Mouse (Mus musculus) intestine, embryonic 16.5 days (tissue): Measurements from ENCODE around the gene Prr5l. TPM values are rescaled to one million over a fixed set of nuclear protein-coding genes. Genes with fewer than 3 reads are reported as not detected.
A peak's percentile ranks its signal among the peaks of the same experiment; 100 is the strongest.

Experiments
- ATAC-seq: fragments of 200-750 bp; cut with Nextera tagmentation; 2 replicates; pipeline ENCODE4 v1.8.0; 2017; ENCODE audit warnings: moderate TSS enrichment, moderate library complexity
- H3K27ac ChIP-seq: fragments of 300-500 bp; sonication (generic); 2 replicates; pipeline ENCODE4 v1.5.1; 2014; ENCODE audit warnings: mild to moderate bottlenecking, low read length
- H3K27me3 ChIP-seq: fragments of 300-500 bp; sonication (generic); replicated peaks from 2 replicates; pipeline ENCODE4 v1.6.1; 2014; ENCODE audit warnings: low read length, control low read depth, mixed read lengths; ENCODE audit not compliant: control insufficient read depth, insufficient read depth
- H3K36me3 ChIP-seq: fragments of 300-500 bp; sonication (generic); 2 replicates; pipeline ENCODE4 v1.6.1; 2014; ENCODE audit warnings: low read length, control low read depth; ENCODE audit not compliant: control insufficient read depth, insufficient read depth
- H3K4me1 ChIP-seq: fragments of 300-500 bp; sonication (generic); 2 replicates; pipeline ENCODE4 v1.6.1; 2014; ENCODE audit warnings: low read length, control low read depth, mixed read lengths; ENCODE audit not compliant: control insufficient read depth, insufficient read depth
- H3K4me2 ChIP-seq: fragments of 300-500 bp; sonication (generic); 2 replicates; pipeline ENCODE4 v1.6.1; 2014; ENCODE audit warnings: low read depth, low read length, control low read depth
- H3K4me3 ChIP-seq: fragments of 300-500 bp; sonication (generic); 2 replicates; pipeline ENCODE4 v1.5.1; 2014; ENCODE audit warnings: mild to moderate bottlenecking, low read length
- H3K9ac ChIP-seq: fragments of 300-500 bp; sonication (generic); 2 replicates; pipeline ENCODE4 v1.6.1; 2014; ENCODE audit warnings: low read depth, low read length
- H3K9me3 ChIP-seq: fragments of 300-500 bp; sonication (generic); 2 replicates; pipeline ENCODE4 v1.6.1; 2016; ENCODE audit warnings: low read length, control low read depth; ENCODE audit not compliant: control insufficient read depth
- whole genome bisulfite sequencing: fragments of 180-500 bp; shearing (Covaris S2); extraction: QIAGEN DNeasy Blood & Tissue Kit; methylation state at CpG from one replicate; pipeline ENCODE4 v1.1.7; 2014; 5-methylcytosine and 5-hydroxymethylcytosine counted together
- polyA plus RNA-seq: library from polyadenylated mRNA; unstranded; fragments of >200 nt; fragmentation: Nextera tagmentation; extraction: Ambion mirVana; gene quantifications from 2 replicates; pipeline ENCODE4 v1.2.1, GENCODE M21; 2015

Prr5l gene
- polyA plus RNA-seq, 1 experiment from 2014 or later: 23.9 TPM

DNA sequence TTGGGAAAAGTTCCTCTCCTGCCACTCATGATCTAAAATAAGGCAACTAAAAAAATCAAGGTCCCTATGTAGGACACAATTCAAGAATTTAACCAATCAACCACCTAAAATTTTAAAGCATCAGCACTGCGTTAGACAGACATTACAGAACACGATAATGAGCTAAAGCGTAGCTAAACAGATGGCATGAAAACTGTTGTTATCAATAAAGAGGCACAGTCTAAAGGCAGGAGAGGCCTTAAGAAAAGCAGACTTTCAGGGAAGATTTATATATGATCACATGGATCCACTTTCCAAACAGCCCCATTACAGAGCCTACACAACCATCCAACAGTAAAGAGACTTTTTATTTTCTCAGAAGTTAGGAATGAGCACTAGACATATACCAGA is 217.1 kb downstream of the Prr5l start:
- no peaks in the 10 kb centered on the region for H3K36me3 ChIP-seq
- H3K9ac ChIP-seq: no peak overlapping the region
- no peaks in the 10 kb centered on the region for H3K27me3 ChIP-seq
- no peak overlapping the region for H3K4me2 ChIP-seq
- ATAC-seq: no peak
- no peak overlapping the region for H3K27ac ChIP-seq
- no peaks in the 10 kb centered on the region for H3K9me3 ChIP-seq
- WGBS: 81% methylated on average over 3 of the region's 3 CpGs
- peaks cover 3% of the 10 kb centered on the region; the same call in 1 of the 2 replicates for H3K4me1 ChIP-seq
- no peak overlapping the region for H3K4me3 ChIP-seq

DNA sequence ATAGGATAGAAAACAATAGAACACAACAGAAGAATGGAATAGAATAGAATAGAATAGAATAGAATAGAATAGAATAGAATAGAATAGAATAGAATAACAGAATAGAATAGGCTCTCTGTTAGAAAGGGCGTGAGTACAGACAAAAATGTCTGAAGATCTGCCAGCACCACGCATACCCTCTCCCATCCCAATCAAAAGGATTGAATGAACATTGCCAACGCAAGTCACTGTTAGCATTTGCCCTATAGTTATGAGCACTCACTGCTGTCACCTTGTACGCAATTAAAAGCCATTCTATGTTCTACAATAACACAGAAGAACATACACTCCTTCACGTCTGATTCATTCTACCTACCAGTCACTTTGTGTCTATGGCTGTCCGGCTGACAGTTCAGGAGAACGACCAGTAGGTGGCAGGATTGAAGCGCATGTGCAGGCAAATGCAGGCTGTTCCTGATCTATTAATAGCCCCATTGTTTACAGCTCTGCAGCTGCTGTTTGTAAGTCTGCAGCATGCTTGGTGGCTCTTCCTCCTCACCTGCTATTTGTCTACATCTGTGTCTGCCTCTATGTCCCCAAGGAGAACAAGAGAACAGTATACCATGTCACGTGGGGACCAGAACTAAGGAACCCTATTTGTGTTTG is 217.6 kb downstream of the Prr5l start:
- WGBS: 26% methylated on average over 9 of the region's 9 CpGs
- Histone ChIP-seq H3K27me3 (no peaks in the 10 kb centered on the region), H3K4me2 (no peak overlapping the region), H3K27ac (no peak overlapping the region), H3K4me3 (no peak overlapping the region), H3K9me3 (no peaks in the 10 kb centered on the region), H3K36me3 (no peaks in the 10 kb centered on the region), H3K9ac (no peak overlapping the region), H3K4me1 (peaks cover 3% of the 10 kb centered on the region; the same call in 1 of the 2 replicates)
- ATAC-seq: peak; percentile 68

Other genes with a start within 250 kb of the Prr5l start
- gene Rag1, start 233.5 kb downstream of the Prr5l start, polyA plus RNA-seq: 0.01 and 0.04 TPM in 2 replicates
- gene B230118H07Rik, start 233.5 kb downstream of the Prr5l start, polyA plus RNA-seq: 46.4 and 49.2 TPM in 2 replicates
- gene Traf6, start 204.6 kb downstream of the Prr5l start, polyA plus RNA-seq: 7.1 and 7.3 TPM in 2 replicates
- gene Commd9, start 3.2 kb upstream of the Prr5l start, polyA plus RNA-seq: 79.1 and 82.8 TPM in 2 replicates